Mouse (Mus musculus) hindbrain, embryonic 13.5 days (tissue): ENCODE measurements around the gene AC170998.1. TPM values are rescaled to one million over a fixed set of nuclear protein-coding genes. Genes with fewer than 3 reads are reported as not detected.

Experiments used
- ATAC-seq: fragments of 200-750 bp; cut with Nextera tagmentation; 2 replicates; pipeline ENCODE4 v1.8.0; 2017; ENCODE audit warnings: moderate TSS enrichment; ENCODE audit not compliant: low FRiP score
- H3K27ac ChIP-seq: fragments of 300-500 bp; sonication (generic); 2 replicates; pipeline ENCODE4 v1.5.1; 2015; ENCODE audit warnings: inconsistent platforms, mild to moderate bottlenecking, moderate library complexity
- H3K27me3 ChIP-seq: fragments of 300-500 bp; sonication (generic); 2 replicates; pipeline ENCODE4 v1.6.1; 2015; ENCODE audit warnings: mild to moderate bottlenecking, inconsistent platforms
- H3K36me3 ChIP-seq: fragments of 300-500 bp; sonication (generic); 2 replicates; pipeline ENCODE4 v1.6.1; 2015; ENCODE audit warnings: mild to moderate bottlenecking, inconsistent platforms
- H3K4me1 ChIP-seq: fragments of 300-500 bp; sonication (generic); replicated peaks from 2 replicates; pipeline ENCODE4 v1.6.1; 2015; ENCODE audit warnings: inconsistent platforms
- H3K4me2 ChIP-seq: fragments of 300-500 bp; sonication (generic); 2 replicates; pipeline ENCODE4 v1.6.1; 2015; ENCODE audit warnings: inconsistent platforms, mild to moderate bottlenecking, moderate library complexity
- H3K4me3 ChIP-seq: fragments of 300-500 bp; sonication (generic); 2 replicates; pipeline ENCODE4 v1.5.1; 2015; ENCODE audit warnings: mild to moderate bottlenecking, inconsistent platforms
- H3K9ac ChIP-seq: fragments of 300-500 bp; sonication (generic); 2 replicates; pipeline ENCODE4 v1.6.1; 2015; ENCODE audit warnings: mild to moderate bottlenecking, inconsistent platforms
- H3K9me3 ChIP-seq: fragments of 300-500 bp; sonication (generic); 2 replicates; pipeline ENCODE4 v1.6.1; 2016; ENCODE audit warnings: inconsistent platforms
- WGBS: fragments of 180-500 bp; shearing (Covaris S2); methylation state at CpG from one replicate; pipeline ENCODE4 v1.1.7; 2015; 5-methylcytosine and 5-hydroxymethylcytosine counted together
- polyA plus RNA-seq: library from polyadenylated mRNA; unstranded; fragments of >200 nt; fragmentation: Nextera tagmentation; extraction: Ambion mirVana; gene quantifications from 2 replicates; pipeline ENCODE4 v1.2.1, GENCODE M21; 2015

Gene AC170998.1
- 2.2 and 3.3 TPM in 2 replicates for polyA plus RNA-seq

GRCm38 (mm10) chr17:28725783-28726182 lies at the start of gene AC170998.1:
AC170998.1 (plus strand) TSS chr17:28726083.
- Histone ChIP-seq H3K36me3 (peaks cover 84% of the 10 kb centered on the region), H3K4me2 (no peak within 1 kb of the TSS), H3K9ac (no peak within 1 kb of the TSS), H3K9me3 (no peaks in the 10 kb centered on the region), H3K27ac (no peak within 1 kb of the TSS), H3K4me3 (no peak within 1 kb of the TSS), H3K4me1 (no peaks in the 10 kb centered on the region), H3K27me3 (no peaks in the 10 kb centered on the region)
- no peak for ATAC-seq
- 95% methylated on average over 4 of the region's 4 CpGs for WGBS

GRCm38 (mm10) chr17:28682311-28683084 lies 43.4 kb upstream of the AC170998.1 start:
- H3K9me3 ChIP-seq: no peaks in the 10 kb centered on the region
- no peak for ATAC-seq
- 84% methylated on average over 13 of the region's 13 CpGs for WGBS
- H3K4me1 ChIP-seq: no peaks in the 10 kb centered on the region
- H3K4me2 ChIP-seq: no peak overlapping the region
- no peak overlapping the region for H3K4me3 ChIP-seq
- no peak overlapping the region for H3K27ac ChIP-seq
- no peak overlapping the region for H3K9ac ChIP-seq
- H3K27me3 ChIP-seq: no peaks in the 10 kb centered on the region
- no peaks in the 10 kb centered on the region for H3K36me3 ChIP-seq

DNA sequence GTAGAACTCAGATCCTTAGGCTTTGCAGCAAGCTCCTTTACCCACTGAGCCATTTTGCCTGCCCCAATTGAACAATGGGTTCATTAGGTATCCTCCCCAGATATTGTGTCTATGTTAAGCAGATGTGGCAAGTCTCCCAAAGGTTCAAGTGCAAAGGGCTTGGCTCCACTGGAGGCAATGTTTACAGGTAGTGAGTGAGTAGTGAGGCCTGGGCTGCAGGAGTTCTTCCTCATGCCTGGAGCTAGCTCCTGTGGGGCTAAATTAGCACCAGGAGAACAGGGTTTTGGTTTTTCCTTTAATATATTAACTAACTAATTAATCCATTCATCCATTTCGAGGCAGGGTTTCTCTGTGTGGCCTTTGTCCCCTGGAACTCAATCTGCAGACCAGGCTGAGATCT lies 42.3 kb upstream of the AC170998.1 start:
- H3K27me3 ChIP-seq: peaks cover 5% of the 10 kb centered on the region; the same call in 1 of the 2 replicates
- H3K27ac ChIP-seq: no peak overlapping the region
- H3K9ac ChIP-seq: no peak overlapping the region

GRCm38 (mm10) chr17:28684631-28685030 lies 41.3 kb upstream of the AC170998.1 start:
- no peak overlapping the region for H3K4me2 ChIP-seq
- no peaks in the 10 kb centered on the region for H3K9me3 ChIP-seq
- ATAC-seq: no peak
- H3K4me1 ChIP-seq: peaks cover 5% of the 10 kb centered on the region
- 74% methylated on average over 19 of the region's 19 CpGs for WGBS
- no peak overlapping the region for H3K4me3 ChIP-seq
- peaks cover 13% of the 10 kb centered on the region for H3K27me3 ChIP-seq
- H3K27ac ChIP-seq: no peak overlapping the region
- H3K36me3 ChIP-seq: no peaks in the 10 kb centered on the region
- no peak overlapping the region for H3K9ac ChIP-seq

More for the DNA sequence above, 42.3 kb upstream of the AC170998.1 start:
- ATAC-seq: no peak
- no peaks in the 10 kb centered on the region for H3K36me3 ChIP-seq
- 65% methylated on average over 1 of the region's 1 CpGs for WGBS
- H3K4me1 ChIP-seq: no peaks in the 10 kb centered on the region
- no peak overlapping the region for H3K4me3 ChIP-seq
- no peaks in the 10 kb centered on the region for H3K9me3 ChIP-seq
- no peak overlapping the region for H3K4me2 ChIP-seq

- Histone ChIP-seq H3K27ac (no peak overlapping the region), H3K4me2 (no peak overlapping the region), H3K4me3 (no peak overlapping the region), H3K9ac (no peak overlapping the region), H3K9me3 (no peaks in the 10 kb centered on the region), H3K36me3 (no peaks in the 10 kb centered on the region), H3K4me1 (peaks cover 15% of the 10 kb centered on the region), H3K27me3 (peaks cover 13% of the 10 kb centered on the region)
- WGBS: 62% methylated on average over 4 of the region's 4 CpGs
- ATAC-seq: no peak
Observed at GRCm38 (mm10) chr17:28687354-28687753, 38.5 kb upstream of the AC170998.1 start.

- ATAC-seq: no peak
- 10% methylated on average over 40 of the region's 40 CpGs for WGBS
Observed at GRCm38 (mm10) chr17:28689586-28690283, 36.1 kb upstream of the AC170998.1 start, which contains the start of gene Slc26a8. Slc26a8 (minus strand) TSS chr17:28690233.

GRCm38 (mm10) chr17:28690776-28691686 lies 34.9 kb upstream of the AC170998.1 start, which contains the start of gene Mapk14:
Mapk14 (plus strand) TSS chr17:28691329.
- Histone ChIP-seq H3K9ac (peak within 1 kb of the TSS; percentile 98), H3K27me3 (peaks cover 13% of the 10 kb centered on the region), H3K4me1 (peaks cover 44% of the 10 kb centered on the region), H3K4me2 (peak within 1 kb of the TSS; percentile 77), H3K27ac (peak within 1 kb of the TSS; percentile 96), H3K4me3 (peak within 1 kb of the TSS; percentile 99), H3K9me3 (no peaks in the 10 kb centered on the region), H3K36me3 (no peaks in the 10 kb centered on the region)
- ATAC-seq: peak; percentile 96
- WGBS: under 1% methylated on average over 69 of the region's 86 CpGs

More at GRCm38 (mm10) chr17:28689586-28690283, 36.1 kb upstream of the AC170998.1 start, which contains the start of gene Slc26a8:
- Histone ChIP-seq H3K9ac (peak within 1 kb of the TSS; percentile 98), H3K4me2 (peak within 1 kb of the TSS; percentile 77), H3K4me1 (peaks cover 35% of the 10 kb centered on the region), H3K27ac (peak within 1 kb of the TSS; percentile 96), H3K36me3 (no peaks in the 10 kb centered on the region), H3K27me3 (peaks cover 13% of the 10 kb centered on the region), H3K4me3 (peak within 1 kb of the TSS; percentile 99), H3K9me3 (no peaks in the 10 kb centered on the region)

GRCm38 (mm10) chr17:28691687-28692340 lies 34.1 kb upstream of the AC170998.1 start:
- peak overlapping the region; percentile 96 for H3K27ac ChIP-seq
- no peaks in the 10 kb centered on the region for H3K36me3 ChIP-seq
- peak; percentile 64 for ATAC-seq
- no peaks in the 10 kb centered on the region for H3K9me3 ChIP-seq
- H3K4me1 ChIP-seq: peaks cover 52% of the 10 kb centered on the region
- H3K4me3 ChIP-seq: peak overlapping the region; percentile 99
- H3K9ac ChIP-seq: peak overlapping the region; percentile 98
- H3K27me3 ChIP-seq: peaks cover 13% of the 10 kb centered on the region
- H3K4me2 ChIP-seq: peak overlapping the region; percentile 70
- WGBS: under 1% methylated on average over 48 of the region's 53 CpGs

GRCm38 (mm10) chr17:28692341-28692710 lies 33.6 kb upstream of the AC170998.1 start:
- no peaks in the 10 kb centered on the region for H3K36me3 ChIP-seq
- peaks cover 57% of the 10 kb centered on the region for H3K4me1 ChIP-seq
- no peak for ATAC-seq
- H3K27ac ChIP-seq: peak overlapping the region; percentile 96
- H3K4me2 ChIP-seq: peak overlapping the region; percentile 70
- H3K9ac ChIP-seq: peak overlapping the region; percentile 98
- H3K4me3 ChIP-seq: peak overlapping the region; percentile 99
- no peaks in the 10 kb centered on the region for H3K9me3 ChIP-seq
- 0% methylated on average over 18 of the region's 18 CpGs for WGBS
- peaks cover 13% of the 10 kb centered on the region for H3K27me3 ChIP-seq

DNA sequence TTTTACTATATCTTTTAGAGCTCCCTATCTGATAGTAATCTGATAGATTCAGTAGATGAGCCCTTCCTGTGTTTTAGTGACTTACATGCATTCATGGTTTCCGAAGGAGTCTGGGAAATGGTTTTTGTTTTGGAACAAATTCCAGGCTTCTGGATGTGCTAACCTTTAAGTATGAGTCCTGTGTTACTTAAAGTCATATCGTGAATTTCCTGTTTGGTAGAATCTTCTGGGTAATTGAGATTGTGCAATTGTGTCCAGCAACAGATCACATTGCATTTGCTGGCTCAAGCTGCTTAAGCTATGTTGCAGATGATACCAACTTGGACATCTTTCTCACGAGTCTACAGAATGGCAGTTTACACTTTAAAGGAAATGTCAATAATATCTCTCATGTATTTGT lies 32.8 kb upstream of the AC170998.1 start:
- H3K27me3 ChIP-seq: peaks cover 13% of the 10 kb centered on the region
- 56% methylated on average over 3 of the region's 3 CpGs for WGBS
- H3K4me1 ChIP-seq: peaks cover 64% of the 10 kb centered on the region
- H3K27ac ChIP-seq: no peak overlapping the region
- peak overlapping the region; percentile 98; the same call in 1 of the 2 replicates for H3K9ac ChIP-seq
- no peak for ATAC-seq
- peak overlapping the region; percentile 70 for H3K4me2 ChIP-seq
- no peaks in the 10 kb centered on the region for H3K9me3 ChIP-seq
- no peaks in the 10 kb centered on the region for H3K36me3 ChIP-seq
- peak overlapping the region; percentile 99 for H3K4me3 ChIP-seq

- 0 out of 2 replicates have a peak overlapping the region, but pooled peaks have one; percentile 98 for H3K9ac ChIP-seq
- no peak overlapping the region for H3K4me3 ChIP-seq
- no peaks in the 10 kb centered on the region for H3K36me3 ChIP-seq
- H3K4me2 ChIP-seq: peak overlapping the region; percentile 70; the same call in 1 of the 2 replicates
- ATAC-seq: no peak
- no peak overlapping the region for H3K27ac ChIP-seq
- 82% methylated on average over 2 of the region's 2 CpGs for WGBS
- peaks cover 5% of the 10 kb centered on the region for H3K27me3 ChIP-seq
- no peaks in the 10 kb centered on the region for H3K9me3 ChIP-seq
- H3K4me1 ChIP-seq: peaks cover 69% of the 10 kb centered on the region
Observed at GRCm38 (mm10) chr17:28694078-28694477, 31.8 kb upstream of the AC170998.1 start.
